Mouse (Mus musculus) heart, embryonic 11.5 days (tissue): ENCODE measurements at regions not wholly inside any gene's neighbourhood (a gene's known extent, or its start where the extent isn't known, plus 50 kb on each side); places are given as distances from the start of the nearest gene placed in this dataset.

Experiments used
- ATAC-seq: fragments of 200-750 bp; cut with Nextera tagmentation; replicated peaks from 2 replicates; pipeline ENCODE4 v1.8.0; 2017; ENCODE audit warnings: moderate library complexity; ENCODE audit not compliant: insufficient number of reproducible peaks, low FRiP score, low TSS enrichment
- H3K27ac ChIP-seq: fragments of 300-500 bp; sonication (generic); 2 replicates; pipeline ENCODE4 v1.5.1; 2014; ENCODE audit warnings: mild to moderate bottlenecking, low read depth, low read length
- H3K27me3 ChIP-seq: fragments of 300-500 bp; sonication (generic); 2 replicates; pipeline ENCODE4 v1.6.1; 2014; ENCODE audit warnings: mild to moderate bottlenecking, low read length, mixed read lengths; ENCODE audit not compliant: control insufficient read depth, insufficient read depth
- H3K36me3 ChIP-seq: fragments of 300-500 bp; sonication (generic); 2 replicates; pipeline ENCODE4 v1.6.1; 2014; ENCODE audit warnings: mild to moderate bottlenecking, low read length, moderate library complexity, mixed read lengths; ENCODE audit not compliant: control insufficient read depth, insufficient read depth
- H3K4me1 ChIP-seq: fragments of 300-500 bp; sonication (generic); 2 replicates; pipeline ENCODE4 v1.6.1; 2014; ENCODE audit warnings: low read length; ENCODE audit not compliant: control insufficient read depth, insufficient read depth
- H3K4me2 ChIP-seq: fragments of 300-500 bp; sonication (generic); 2 replicates; pipeline ENCODE4 v1.6.1; 2014; ENCODE audit warnings: mild to moderate bottlenecking, moderate library complexity
- H3K4me3 ChIP-seq: fragments of 300-500 bp; sonication (generic); 2 replicates; pipeline ENCODE4 v1.5.1; 2014; ENCODE audit warnings: low read depth, low read length
- H3K9ac ChIP-seq: fragments of 300-500 bp; sonication (generic); 2 replicates; pipeline ENCODE4 v1.6.1; 2014; ENCODE audit warnings: mild to moderate bottlenecking, low read depth, low read length, moderate library complexity
- H3K9me3 ChIP-seq: fragments of 300-500 bp; sonication (generic); replicated peaks from 2 replicates; pipeline ENCODE4 v1.6.1; 2016; ENCODE audit warnings: low read length; ENCODE audit not compliant: control insufficient read depth
- WGBS: fragments of 180-500 bp; shearing (Covaris S2); extraction: QIAGEN DNeasy Blood & Tissue Kit; methylation state at CpG from one replicate; pipeline ENCODE4 v1.1.7; 2014; ENCODE audit not compliant: insufficient replicate concordance; 5-methylcytosine and 5-hydroxymethylcytosine counted together

DNA sequence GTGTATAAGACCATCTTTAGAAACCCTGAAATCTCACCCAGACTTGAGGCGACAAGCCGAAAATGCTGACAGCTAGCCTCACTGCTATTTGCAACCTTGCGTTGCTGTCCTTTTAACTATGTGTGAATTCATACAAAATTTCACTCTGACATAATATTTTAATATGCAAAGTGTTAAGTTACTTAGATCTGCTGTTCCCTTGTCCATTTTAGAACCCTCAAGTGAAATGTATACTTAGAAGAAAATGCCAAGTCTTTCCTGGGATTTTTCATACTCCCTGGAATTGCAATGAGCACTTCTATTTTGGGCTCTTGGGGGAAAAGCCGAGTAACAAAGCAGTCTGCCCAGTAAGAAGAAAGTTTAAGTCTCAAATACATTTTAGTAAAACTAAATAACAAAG, 150.0 kb upstream of the Cttnbp2 start:
- 78% methylated on average over 4 of the region's 4 CpGs for WGBS

DNA sequence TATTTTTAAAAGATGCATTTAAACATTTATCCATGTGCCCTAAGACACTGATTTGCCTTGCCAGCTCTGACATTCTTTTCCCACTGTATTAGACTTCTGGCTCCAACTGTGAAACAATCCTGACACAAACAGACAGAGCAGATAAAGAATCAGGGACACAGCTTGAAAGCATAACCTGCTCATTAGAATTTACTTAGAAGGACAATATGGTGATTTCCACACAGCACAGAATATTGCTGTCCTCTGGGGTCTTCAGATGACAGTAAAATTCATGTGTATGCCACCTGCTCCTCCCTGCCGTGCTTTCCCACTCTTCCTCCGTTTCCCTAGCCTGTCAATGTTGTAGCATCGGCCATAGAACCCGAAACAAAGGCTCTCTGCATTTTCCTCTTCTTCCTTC, 151.3 kb upstream of the Cttnbp2 start:
- Histone ChIP-seq H3K9me3 (no peaks in the 10 kb centered on the region), H3K27me3 (no peaks in the 10 kb centered on the region), H3K4me2 (no peak overlapping the region), H3K27ac (no peak overlapping the region), H3K4me3 (no peak overlapping the region), H3K4me1 (no peaks in the 10 kb centered on the region), H3K9ac (no peak overlapping the region), H3K36me3 (no peaks in the 10 kb centered on the region)
- ATAC-seq, result no peak
- 66% methylated on average over 4 of the region's 4 CpGs for WGBS

More for the DNA sequence above, 150.0 kb upstream of the Cttnbp2 start:
- no peak overlapping the region for H3K27ac ChIP-seq
- no peaks in the 10 kb centered on the region for H3K27me3 ChIP-seq
- H3K4me1 ChIP-seq, result no peaks in the 10 kb centered on the region
- H3K9ac ChIP-seq, result no peak overlapping the region
- H3K4me2 ChIP-seq, result no peak overlapping the region
- no peaks in the 10 kb centered on the region for H3K9me3 ChIP-seq
- H3K4me3 ChIP-seq, result no peak overlapping the region
- ATAC-seq, result no peak
- H3K36me3 ChIP-seq, result no peaks in the 10 kb centered on the region

DNA sequence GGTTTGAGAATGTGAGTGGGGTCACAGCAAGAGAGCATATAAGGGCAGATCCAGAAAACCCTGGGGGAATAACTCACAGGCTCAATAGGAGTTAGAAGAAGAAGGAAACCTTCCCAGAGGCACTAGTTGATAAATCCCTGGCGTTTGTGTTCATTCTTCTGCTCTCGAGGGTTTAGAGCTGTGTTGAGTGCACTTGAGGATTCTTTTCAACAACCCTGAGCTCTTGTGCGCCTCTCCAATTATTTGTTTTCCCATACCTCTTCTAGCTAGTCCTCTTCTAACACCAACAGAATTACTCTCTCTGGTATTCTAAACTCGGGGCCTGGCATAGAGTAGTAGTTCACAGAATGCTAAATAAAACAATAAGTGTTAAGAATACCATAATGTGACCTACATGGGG, 151.9 kb upstream of the Cttnbp2 start:
- Histone ChIP-seq H3K9me3 (no peaks in the 10 kb centered on the region), H3K4me3 (no peak overlapping the region), H3K36me3 (no peaks in the 10 kb centered on the region), H3K9ac (no peak overlapping the region), H3K4me1 (no peaks in the 10 kb centered on the region), H3K27me3 (no peaks in the 10 kb centered on the region), H3K4me2 (no peak overlapping the region), H3K27ac (no peak overlapping the region)
- 52% methylated on average over 4 of the region's 4 CpGs for WGBS
- no peak for ATAC-seq

DNA sequence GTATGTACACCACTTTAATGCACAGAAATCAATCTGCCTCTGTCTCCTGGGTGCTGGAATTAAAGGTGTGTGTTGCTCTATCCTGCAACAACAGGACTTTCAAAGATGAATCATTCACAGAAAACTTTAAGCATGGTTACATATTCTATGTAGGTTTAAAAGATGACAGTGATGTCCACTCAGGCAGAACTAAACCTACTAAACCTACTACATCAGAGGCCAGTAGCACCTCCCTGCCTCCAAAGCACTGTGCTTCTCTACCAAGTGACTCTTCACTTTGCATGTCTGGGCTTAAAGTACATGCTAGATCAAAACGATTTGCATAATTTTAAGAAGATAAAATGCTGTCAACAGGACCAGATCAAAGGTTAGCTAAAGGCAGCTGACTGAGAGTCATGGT, 156.0 kb upstream of the Cttnbp2 start:
- WGBS, result 65% methylated on average over 1 of the region's 1 CpGs
- Histone ChIP-seq H3K4me1 (no peaks in the 10 kb centered on the region), H3K27ac (no peak overlapping the region), H3K36me3 (no peaks in the 10 kb centered on the region), H3K4me2 (no peak overlapping the region), H3K9me3 (no peaks in the 10 kb centered on the region), H3K4me3 (no peak overlapping the region), H3K9ac (no peak overlapping the region), H3K27me3 (no peaks in the 10 kb centered on the region)
- ATAC-seq, result no peak

DNA sequence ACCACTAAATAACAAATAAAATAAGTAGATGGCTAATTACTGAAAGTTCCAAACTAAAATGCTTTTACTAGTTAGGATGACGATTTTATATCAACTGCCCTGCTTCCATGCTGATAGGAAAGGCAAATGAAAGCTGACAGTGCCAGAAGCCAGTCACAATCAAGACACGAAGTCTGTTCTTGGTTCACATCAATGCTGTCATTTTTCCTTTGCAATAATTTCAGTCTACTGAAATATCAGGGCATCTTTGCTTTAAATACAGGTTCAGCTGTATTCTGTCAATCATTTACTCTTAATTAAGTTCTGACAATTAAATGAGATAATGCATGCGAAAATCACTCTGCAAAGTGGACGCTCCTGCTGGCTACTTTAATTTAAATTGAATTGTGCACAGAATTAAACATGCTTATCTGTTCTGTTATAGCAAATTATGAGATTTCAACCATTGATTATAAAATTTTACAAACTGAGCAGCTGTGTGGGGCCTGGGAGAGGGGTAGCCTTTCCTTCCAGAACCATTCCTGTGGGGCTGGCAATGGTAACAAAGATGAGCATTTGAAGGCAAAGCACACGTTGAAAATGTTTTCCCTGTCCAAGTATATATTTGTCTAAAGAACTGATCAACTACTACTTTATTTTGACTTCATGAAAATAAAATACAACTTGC, 160.1 kb upstream of the Cttnbp2 start:
- H3K36me3 ChIP-seq, result no peaks in the 10 kb centered on the region
- H3K27me3 ChIP-seq, result no peaks in the 10 kb centered on the region
- no peaks in the 10 kb centered on the region for H3K4me1 ChIP-seq
- no peak overlapping the region for H3K9ac ChIP-seq
- H3K27ac ChIP-seq, result no peak overlapping the region
- no peak overlapping the region for H3K4me2 ChIP-seq
- H3K4me3 ChIP-seq, result no peak overlapping the region
- ATAC-seq, result no peak
- WGBS, result 72% methylated on average over 5 of the region's 5 CpGs
- H3K9me3 ChIP-seq, result no peaks in the 10 kb centered on the region

DNA sequence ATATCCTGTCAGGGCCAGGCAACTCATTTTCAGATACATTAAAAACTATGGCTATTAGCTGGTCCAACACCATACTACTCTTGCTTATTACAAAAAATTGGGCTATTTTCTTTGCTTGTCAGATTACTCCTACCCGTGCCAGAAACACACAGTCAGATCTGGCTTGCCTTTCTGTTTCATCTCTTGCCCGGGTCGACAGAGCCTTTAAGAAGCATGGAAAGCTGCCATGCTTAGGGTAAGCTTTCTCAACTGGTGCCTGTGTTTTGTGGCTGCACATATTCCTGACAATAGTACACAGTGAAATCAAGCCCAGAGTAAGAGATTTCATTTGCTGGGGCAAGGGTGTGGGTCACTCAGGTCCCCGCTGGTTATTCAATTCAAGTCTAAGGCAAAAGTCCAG, 162.5 kb upstream of the Cttnbp2 start:
- Histone ChIP-seq H3K4me3 (no peak overlapping the region), H3K36me3 (no peaks in the 10 kb centered on the region), H3K27ac (no peak overlapping the region), H3K9me3 (no peaks in the 10 kb centered on the region), H3K27me3 (no peaks in the 10 kb centered on the region), H3K4me1 (no peaks in the 10 kb centered on the region), H3K9ac (no peak overlapping the region), H3K4me2 (no peak overlapping the region)
- 69% methylated on average over 4 of the region's 4 CpGs for WGBS
- no peak for ATAC-seq

DNA sequence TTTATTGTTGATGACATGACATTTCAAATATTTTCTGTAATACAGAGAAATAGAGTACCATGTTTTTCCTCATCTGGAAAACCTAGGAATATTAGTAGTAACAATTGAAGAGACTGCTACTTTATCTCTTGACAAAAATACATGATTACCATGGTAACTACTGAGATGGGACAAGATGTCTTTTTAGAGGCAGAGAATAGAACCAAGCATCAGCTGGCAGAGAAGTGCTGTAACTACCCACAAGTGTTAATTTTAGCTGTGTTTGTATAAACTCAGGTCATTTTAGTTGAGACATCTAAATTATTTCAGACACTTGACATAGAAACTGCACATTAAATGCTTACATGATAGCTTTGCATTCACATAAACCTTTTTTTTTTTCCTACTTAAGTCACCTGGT, 166.1 kb upstream of the Cttnbp2 start:
- Histone ChIP-seq H3K27me3 (no peaks in the 10 kb centered on the region), H3K36me3 (no peaks in the 10 kb centered on the region), H3K27ac (no peak overlapping the region), H3K9me3 (no peaks in the 10 kb centered on the region), H3K4me3 (no peak overlapping the region), H3K4me2 (no peak overlapping the region), H3K9ac (no peak overlapping the region), H3K4me1 (no peaks in the 10 kb centered on the region)
- ATAC-seq, result no peak

DNA sequence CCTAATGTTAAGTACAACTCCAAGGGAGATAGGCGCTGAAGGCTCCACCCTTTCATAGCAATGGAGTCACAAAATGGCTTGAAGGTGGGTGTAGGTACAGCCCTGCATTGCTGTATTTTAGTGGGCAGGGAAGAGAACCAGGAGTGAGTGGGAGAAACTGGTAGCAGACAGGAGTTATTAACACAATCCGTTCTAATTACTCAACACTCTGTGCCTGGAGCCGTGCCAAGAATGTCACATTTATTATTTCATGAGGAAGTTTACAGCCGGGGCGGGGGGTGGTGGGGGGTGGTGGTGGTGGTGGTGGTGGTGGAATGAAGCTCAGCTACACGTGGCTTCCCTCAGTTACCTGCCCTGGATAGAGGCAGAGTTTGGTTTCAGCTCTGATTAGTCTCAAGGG, 166.3 kb upstream of the Lsm8 start:
- no peak overlapping the region for H3K9ac ChIP-seq
- no peaks in the 10 kb centered on the region for H3K27me3 ChIP-seq
- no peaks in the 10 kb centered on the region for H3K9me3 ChIP-seq
- no peak for ATAC-seq
- no peak overlapping the region for H3K4me3 ChIP-seq
- no peaks in the 10 kb centered on the region for H3K4me1 ChIP-seq
- WGBS, result 61% methylated on average over 6 of the region's 6 CpGs
- H3K36me3 ChIP-seq, result no peaks in the 10 kb centered on the region
- no peak overlapping the region for H3K27ac ChIP-seq
- H3K4me2 ChIP-seq, result no peak overlapping the region

DNA sequence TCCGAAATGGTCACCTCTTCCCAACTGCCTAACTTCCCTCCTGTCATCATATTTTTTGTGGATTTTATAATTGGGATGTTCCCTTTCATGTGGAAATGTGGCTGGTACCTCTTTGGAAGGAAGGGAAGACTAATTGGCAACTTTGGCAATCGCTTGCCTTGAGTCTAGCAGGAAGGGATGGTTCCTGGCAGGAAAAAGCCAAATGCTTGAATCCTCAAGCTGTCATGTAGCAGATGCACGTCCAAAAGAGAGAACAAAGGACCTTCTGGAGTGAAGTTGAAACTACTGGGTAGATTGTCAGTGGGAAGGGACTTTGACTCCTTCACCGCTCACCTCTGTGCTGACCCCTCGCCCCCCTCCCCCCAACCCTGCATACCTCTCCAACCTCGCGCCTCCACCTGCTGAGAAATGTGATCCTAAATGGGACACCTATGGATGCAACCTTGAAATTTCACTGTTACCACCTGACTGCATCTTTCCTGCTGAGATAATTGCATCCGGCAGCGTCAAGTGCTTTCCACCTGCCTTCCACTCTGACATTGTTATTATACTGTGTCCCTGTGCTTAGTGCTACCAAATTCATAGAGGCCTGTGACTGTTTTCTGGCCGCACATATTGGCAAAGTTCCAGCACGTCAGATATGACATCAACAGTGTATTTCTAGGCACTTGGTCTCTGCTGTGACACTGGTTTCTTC, 159.6 kb upstream of the Lsm8 start:
- no peak overlapping the region for H3K9ac ChIP-seq
- H3K27me3 ChIP-seq, result no peaks in the 10 kb centered on the region
- no peaks in the 10 kb centered on the region for H3K4me1 ChIP-seq
- WGBS, result 44% methylated on average over 11 of the region's 11 CpGs
- no peak overlapping the region for H3K4me2 ChIP-seq
- no peaks in the 10 kb centered on the region for H3K36me3 ChIP-seq
- H3K9me3 ChIP-seq, result no peaks in the 10 kb centered on the region
- no peak overlapping the region for H3K4me3 ChIP-seq
- ATAC-seq, result no peak
- H3K27ac ChIP-seq, result no peak overlapping the region
